Mouse (Mus musculus) forebrain, embryonic 14.5 days (tissue): Measurements from ENCODE around the gene Dennd4a. TPM values are rescaled to one million over a fixed set of nuclear protein-coding genes. Genes with fewer than 3 reads are reported as not detected.

Source experiments
- ATAC-seq: fragments of 200-750 bp; cut with Nextera tagmentation; 2 replicates; pipeline ENCODE4 v1.8.0; 2017; ENCODE audit warnings: mild to moderate bottlenecking, moderate library complexity
- DNase-seq: peaks from one replicate; pipeline ENCODE4 v3.0.0-alpha.2; 2015; ENCODE audit warnings: low spot score
- H3K27ac ChIP-seq: fragments of 300-500 bp; sonication (generic); 2 replicates; pipeline ENCODE4 v1.5.1; 2014; ENCODE audit warnings: low read depth, mild to moderate bottlenecking, control low read depth, low read length, moderate library complexity
- H3K27me3 ChIP-seq: fragments of 300-500 bp; sonication (generic); replicated peaks from 2 replicates; pipeline ENCODE4 v1.6.1; 2014; ENCODE audit warnings: low read length, control low read depth, mixed read lengths; ENCODE audit not compliant: control insufficient read depth, insufficient read depth
- H3K36me3 ChIP-seq: fragments of 300-500 bp; sonication (generic); 2 replicates; pipeline ENCODE4 v1.6.1; 2014; ENCODE audit warnings: low read length, control low read depth; ENCODE audit not compliant: control insufficient read depth, insufficient read depth
- H3K4me1 ChIP-seq: fragments of 300-500 bp; sonication (generic); 2 replicates; pipeline ENCODE4 v1.6.1; 2014; ENCODE audit warnings: antibody characterized with exemption, low read length, control low read depth; ENCODE audit not compliant: control insufficient read depth, insufficient read depth
- H3K4me2 ChIP-seq: fragments of 300-500 bp; sonication (generic); 2 replicates; pipeline ENCODE4 v1.6.1; 2014; ENCODE audit warnings: mild to moderate bottlenecking, control low read depth, low read length
- H3K4me3 ChIP-seq: fragments of 300-500 bp; sonication (generic); 2 replicates; pipeline ENCODE4 v1.5.1; 2014; ENCODE audit warnings: low read depth, low read length, control low read depth
- H3K9ac ChIP-seq: fragments of 300-500 bp; sonication (generic); 2 replicates; pipeline ENCODE4 v1.6.1; 2014; ENCODE audit warnings: mild to moderate bottlenecking, low read length, control low read depth, moderate library complexity
- H3K9me3 ChIP-seq: fragments of 300-500 bp; sonication (generic); replicated peaks from 2 replicates; pipeline ENCODE4 v1.6.1; 2016; ENCODE audit warnings: low read length, control low read depth, mixed read lengths; ENCODE audit not compliant: control insufficient read depth
- WGBS: fragments of 180-500 bp; shearing (Covaris S2); extraction: QIAGEN DNeasy Blood & Tissue Kit; methylation state at CpG from one replicate; pipeline ENCODE4 v1.1.7; 2014; 5-methylcytosine and 5-hydroxymethylcytosine counted together
- polyA plus RNA-seq: library from polyadenylated mRNA; unstranded; fragments of >200 nt; fragmentation: Nextera tagmentation; extraction: Ambion mirVana; gene quantifications from 2 replicates; pipeline ENCODE4 v1.2.1, GENCODE M21; 2014

Dennd4a gene
- polyA plus RNA-seq, 1 experiment from 2014 or later, result 7.5 TPM

DNA sequence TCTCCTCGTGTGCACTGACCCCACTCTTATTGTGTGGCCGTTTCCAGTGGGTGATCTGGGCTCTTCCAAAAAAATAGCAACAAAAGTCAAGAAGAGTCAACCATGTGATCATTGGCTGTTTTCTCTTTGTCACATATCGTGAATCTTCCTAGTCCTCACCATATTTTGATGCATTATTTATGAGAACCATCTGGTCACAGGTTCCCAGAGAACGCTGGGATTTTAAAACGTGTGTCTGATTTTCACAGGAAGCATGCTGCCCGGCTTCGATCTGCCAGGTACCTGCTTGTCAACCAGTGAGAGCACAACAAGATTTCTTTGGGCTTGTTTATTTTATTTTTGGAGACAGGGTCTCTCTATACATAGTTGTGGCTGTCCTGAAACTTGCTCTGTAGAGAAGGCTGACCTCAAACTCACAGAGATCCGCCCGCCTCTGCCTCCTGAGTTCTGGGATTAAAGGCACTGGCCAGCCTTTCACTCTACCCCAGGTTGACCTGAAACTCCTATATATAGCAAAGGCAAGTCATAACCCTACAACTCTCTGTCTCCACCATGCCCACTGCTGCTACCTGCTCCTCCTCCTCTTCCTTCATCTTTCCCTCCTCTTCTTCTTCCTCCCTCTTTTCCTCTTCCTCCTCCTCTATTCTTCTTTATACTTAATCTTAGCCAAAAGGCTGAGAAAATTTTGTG is 24.8 kb upstream of the Dennd4a start:
- H3K27ac ChIP-seq, result no peak overlapping the region
- peak; percentile 66 for DNase-seq
- H3K27me3 ChIP-seq, result no peaks in the 10 kb centered on the region
- WGBS, result 72% methylated on average over 9 of the region's 9 CpGs
- H3K9ac ChIP-seq, result no peak overlapping the region
- H3K4me1 ChIP-seq, result no peaks in the 10 kb centered on the region
- no peak overlapping the region for H3K4me3 ChIP-seq
- H3K36me3 ChIP-seq, result no peaks in the 10 kb centered on the region
- H3K4me2 ChIP-seq, result no peak overlapping the region
- H3K9me3 ChIP-seq, result no peaks in the 10 kb centered on the region
- ATAC-seq, result no peak

DNA sequence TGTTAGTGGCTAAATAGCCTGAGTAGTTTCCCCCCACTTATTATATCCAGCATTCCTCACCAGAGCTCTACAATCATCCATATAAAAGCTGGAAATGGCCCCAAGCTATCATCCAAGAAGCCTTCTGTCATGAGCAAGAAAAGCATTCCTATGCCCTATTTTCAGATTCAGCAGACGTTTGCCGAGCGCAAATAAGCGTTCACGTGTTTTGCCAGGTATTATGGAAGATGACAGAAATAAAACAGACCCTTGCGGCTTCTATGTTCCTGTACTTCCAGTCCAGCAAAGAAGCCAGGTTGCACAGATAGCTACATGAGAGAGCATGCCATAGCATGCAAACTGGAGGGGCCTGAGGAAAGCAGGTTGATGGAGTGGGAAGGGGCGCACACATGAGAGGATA is 23.1 kb upstream of the Dennd4a start:
- no peak overlapping the region for H3K9ac ChIP-seq
- H3K9me3 ChIP-seq, result no peaks in the 10 kb centered on the region
- 87% methylated on average over 7 of the region's 7 CpGs for WGBS
- no peak for ATAC-seq
- no peak overlapping the region for H3K4me3 ChIP-seq
- no peak overlapping the region for H3K4me2 ChIP-seq
- no peak for DNase-seq
- no peak overlapping the region; the same call in 1 of the 2 replicates for H3K27ac ChIP-seq
- H3K36me3 ChIP-seq, result no peaks in the 10 kb centered on the region
- H3K27me3 ChIP-seq, result no peaks in the 10 kb centered on the region
- H3K4me1 ChIP-seq, result no peaks in the 10 kb centered on the region

DNA sequence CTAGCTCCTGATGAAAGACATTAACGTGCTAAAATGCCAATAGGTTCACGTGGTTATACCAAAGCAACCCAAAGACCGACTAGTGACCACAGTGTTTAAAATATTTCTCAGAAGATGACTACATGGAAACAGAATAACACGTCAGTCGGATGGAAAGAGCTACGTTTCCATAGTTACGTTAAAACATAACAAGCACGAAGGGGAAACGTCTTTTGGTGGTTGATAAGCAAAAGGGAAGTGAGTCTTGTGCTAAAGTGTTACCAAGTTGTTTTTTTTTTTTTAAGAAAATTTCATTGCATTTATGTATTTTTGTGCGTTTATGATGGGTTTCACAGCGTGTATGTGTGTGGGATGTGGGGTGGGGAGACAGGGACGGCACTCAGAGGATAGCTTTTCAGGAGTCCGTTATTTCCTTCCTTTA is 21.8 kb upstream of the Dennd4a start:
- Histone ChIP-seq H3K27me3 (no peaks in the 10 kb centered on the region), H3K36me3 (no peaks in the 10 kb centered on the region), H3K4me1 (no peaks in the 10 kb centered on the region), H3K9ac (no peak overlapping the region), H3K4me2 (no peak overlapping the region), H3K4me3 (no peak overlapping the region), H3K9me3 (no peaks in the 10 kb centered on the region), H3K27ac (no peak overlapping the region)
- 83% methylated on average over 13 of the region's 13 CpGs for WGBS
- DNase-seq (no peak), ATAC-seq (no peak)

DNA sequence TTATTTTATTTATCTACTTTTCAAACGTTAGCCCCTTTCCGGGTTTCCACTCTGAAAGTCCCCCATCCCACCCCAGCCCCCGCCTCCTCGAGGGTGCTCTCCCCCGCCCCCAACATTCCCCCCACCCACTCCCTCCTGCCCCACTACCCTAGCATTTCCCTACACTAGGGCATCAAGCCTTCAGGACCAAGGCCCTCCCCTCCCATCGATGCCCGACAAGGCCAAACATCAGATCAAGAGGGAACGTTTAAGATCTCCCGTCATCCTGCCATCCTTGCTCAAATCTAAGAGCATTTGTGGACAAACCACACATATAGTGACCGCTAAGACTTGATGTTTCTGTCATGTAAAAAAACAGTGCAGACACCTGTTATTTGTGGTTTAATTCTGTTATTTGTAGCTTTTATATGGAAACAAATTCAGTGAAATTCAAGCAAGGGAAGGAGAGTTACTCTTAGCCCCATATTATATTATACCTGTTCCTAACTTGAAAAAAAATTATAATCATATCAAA is 21.2 kb upstream of the Dennd4a start:
- no peak overlapping the region for H3K9ac ChIP-seq
- no peak overlapping the region for H3K27ac ChIP-seq
- H3K4me2 ChIP-seq, result no peak overlapping the region
- ATAC-seq (no peak), DNase-seq (no peak)
- no peak overlapping the region for H3K4me3 ChIP-seq
- 78% methylated on average over 10 of the region's 10 CpGs for WGBS
- no peaks in the 10 kb centered on the region for H3K9me3 ChIP-seq
- no peaks in the 10 kb centered on the region for H3K4me1 ChIP-seq
- no peaks in the 10 kb centered on the region for H3K36me3 ChIP-seq
- no peaks in the 10 kb centered on the region for H3K27me3 ChIP-seq

DNA sequence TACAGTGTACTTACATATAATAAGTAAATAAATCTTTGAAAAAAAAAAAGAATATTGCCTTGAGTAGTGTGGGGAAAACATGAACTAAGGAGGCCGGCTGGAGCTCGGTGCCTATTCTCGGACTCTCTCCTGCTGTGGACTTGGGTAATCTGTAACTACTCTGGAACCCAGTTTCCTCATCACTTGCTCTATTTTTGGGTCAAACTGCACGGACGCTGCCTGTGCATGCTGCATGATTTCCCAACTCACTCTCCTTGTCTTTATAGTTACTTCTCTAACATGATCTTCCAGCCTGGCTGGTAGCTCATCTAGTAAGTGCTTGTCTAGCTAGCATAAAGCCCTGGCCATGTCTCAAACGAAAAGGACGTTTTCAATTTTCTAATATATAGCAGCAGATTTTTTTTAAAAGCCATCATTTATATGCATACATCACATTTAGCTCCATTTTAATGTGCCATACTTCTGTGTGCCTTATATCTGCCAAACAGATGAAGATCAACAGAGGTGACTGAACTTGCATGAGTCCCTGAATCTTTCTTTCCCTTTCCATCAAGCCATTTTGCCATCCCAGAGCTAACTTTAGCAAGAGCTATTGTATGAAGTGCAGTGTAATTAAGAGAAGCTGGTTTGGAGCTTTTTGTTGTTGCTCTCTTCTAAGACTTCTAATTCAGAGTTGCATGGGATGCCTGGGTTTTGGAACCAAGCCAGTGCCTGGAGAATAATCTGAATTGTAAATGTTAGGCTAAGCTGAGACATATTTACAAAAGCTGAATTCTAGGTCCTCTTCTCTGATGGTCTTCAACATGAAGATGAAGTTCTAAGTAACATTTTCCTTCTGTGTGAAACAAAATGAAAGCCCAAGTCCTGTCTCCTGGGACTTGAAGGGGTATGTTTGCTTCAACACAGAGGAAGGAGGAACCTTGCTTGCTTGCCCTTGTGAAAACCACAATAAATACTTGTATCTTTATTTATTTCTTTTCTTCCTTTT is 20.2 kb upstream of the Dennd4a start:
- H3K27me3 ChIP-seq, result no peaks in the 10 kb centered on the region
- no peak overlapping the region for H3K27ac ChIP-seq
- H3K9ac ChIP-seq, result no peak overlapping the region
- H3K4me2 ChIP-seq, result no peak overlapping the region
- no peak for ATAC-seq
- no peaks in the 10 kb centered on the region for H3K4me1 ChIP-seq
- no peaks in the 10 kb centered on the region for H3K36me3 ChIP-seq
- H3K4me3 ChIP-seq, result no peak overlapping the region
- WGBS, result 85% methylated on average over 7 of the region's 7 CpGs
- peak; percentile 33 for DNase-seq
- H3K9me3 ChIP-seq, result no peaks in the 10 kb centered on the region

DNA sequence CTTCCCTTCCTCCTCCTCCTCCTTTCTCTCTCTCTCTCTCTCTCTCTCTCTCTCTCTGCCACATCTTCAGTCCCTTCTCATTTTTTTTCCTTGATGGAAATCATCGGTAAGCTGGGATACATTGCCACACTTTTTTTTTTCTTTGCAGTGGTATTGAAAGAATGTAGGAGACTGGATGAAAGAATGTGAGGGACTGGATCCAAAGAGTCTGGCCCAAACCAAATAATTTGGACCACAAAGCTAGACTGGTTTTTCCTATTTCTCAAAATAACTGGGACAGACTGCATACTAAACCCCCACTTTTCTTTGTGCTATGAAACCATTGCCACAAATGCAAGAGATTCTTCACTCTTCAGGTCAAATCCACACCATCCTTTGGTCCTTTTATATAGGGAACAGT is 19.5 kb upstream of the Dennd4a start:
- no peaks in the 10 kb centered on the region for H3K9me3 ChIP-seq
- H3K4me3 ChIP-seq, result no peak overlapping the region
- H3K4me1 ChIP-seq, result no peaks in the 10 kb centered on the region
- H3K9ac ChIP-seq, result no peak overlapping the region
- no peaks in the 10 kb centered on the region for H3K27me3 ChIP-seq
- DNase-seq, result no peak
- WGBS, result 89% methylated on average over 1 of the region's 1 CpGs
- H3K27ac ChIP-seq, result no peak overlapping the region
- H3K36me3 ChIP-seq, result no peaks in the 10 kb centered on the region
- ATAC-seq, result no peak
- no peak overlapping the region for H3K4me2 ChIP-seq

DNA sequence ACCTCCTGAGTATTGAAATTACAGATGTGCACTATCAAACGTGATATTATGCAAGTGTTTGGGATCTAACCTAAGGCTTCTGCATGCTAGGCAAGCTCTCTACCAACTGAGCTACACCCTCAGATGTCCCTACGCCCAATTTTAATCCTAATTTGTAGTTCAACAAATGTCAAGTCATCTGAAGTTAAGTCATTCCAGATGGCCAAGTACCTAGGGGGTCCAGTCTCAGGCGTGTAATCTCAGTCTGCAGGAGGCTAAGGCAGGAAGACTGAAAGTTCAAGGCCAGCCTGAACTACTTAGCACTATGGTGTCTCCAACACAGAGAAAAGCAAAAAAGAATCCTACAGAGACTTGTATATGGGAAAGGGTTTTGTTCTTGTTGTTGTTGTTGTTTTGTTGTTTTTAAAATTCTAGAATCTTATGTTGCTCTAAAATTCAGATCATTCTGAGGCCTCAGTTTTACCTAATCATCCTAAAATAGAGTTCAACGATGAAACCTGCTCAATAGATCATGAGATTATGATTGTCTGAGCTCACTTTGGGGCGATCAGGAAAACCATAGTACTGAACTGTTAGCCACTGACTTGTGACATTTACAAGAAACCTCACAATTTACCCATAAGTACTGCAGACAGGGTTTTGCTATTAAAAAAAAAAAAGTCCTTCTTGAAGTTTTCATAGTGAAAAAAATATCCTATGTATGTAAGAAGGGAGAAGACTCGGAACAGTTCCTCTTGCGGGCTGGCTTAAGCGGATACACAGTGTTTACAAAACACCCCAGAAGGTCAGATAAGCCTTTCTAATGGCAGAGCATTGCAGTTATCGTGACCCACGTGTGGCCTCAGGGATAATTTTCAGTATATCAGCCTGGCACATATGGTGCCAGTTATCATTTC is 18.5 kb upstream of the Dennd4a start:
- Histone ChIP-seq H3K9me3 (no peaks in the 10 kb centered on the region), H3K36me3 (no peaks in the 10 kb centered on the region), H3K27me3 (no peaks in the 10 kb centered on the region), H3K9ac (no peak overlapping the region), H3K4me2 (no peak overlapping the region), H3K27ac (no peak overlapping the region), H3K4me1 (no peaks in the 10 kb centered on the region), H3K4me3 (no peak overlapping the region)
- DNase-seq (no peak), ATAC-seq (no peak)
- 84% methylated on average over 10 of the region's 10 CpGs for WGBS

DNA sequence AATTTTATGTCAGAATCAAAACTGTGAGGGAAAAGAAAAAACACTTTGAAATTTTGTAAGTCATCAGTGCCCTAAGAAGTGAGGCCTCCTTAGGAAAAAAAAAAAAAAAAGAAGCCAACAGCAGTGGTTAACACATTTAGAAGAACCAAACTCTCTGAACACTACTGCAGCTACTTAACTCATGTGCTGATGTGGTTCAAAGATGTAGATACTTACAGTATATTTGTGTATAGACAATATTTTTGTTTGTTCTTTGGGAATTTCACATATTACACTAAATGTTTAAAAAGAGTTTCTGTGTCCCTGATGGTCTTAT is 17.9 kb upstream of the Dennd4a start:
- no peak for ATAC-seq
- no peaks in the 10 kb centered on the region for H3K9me3 ChIP-seq

More for the DNA sequence above, 17.9 kb upstream of the Dennd4a start:
- no peak overlapping the region for H3K4me3 ChIP-seq
- H3K36me3 ChIP-seq, result no peaks in the 10 kb centered on the region
- no peaks in the 10 kb centered on the region for H3K4me1 ChIP-seq
- H3K27me3 ChIP-seq, result no peaks in the 10 kb centered on the region
- no peak overlapping the region for H3K9ac ChIP-seq
- H3K4me2 ChIP-seq, result no peak overlapping the region
- no peak for DNase-seq
- no peak overlapping the region for H3K27ac ChIP-seq
